Mouse (Mus musculus) heart, postnatal 10 days (tissue): ENCODE data around the gene Bri3bp. TPM values are rescaled to one million over a fixed set of nuclear protein-coding genes. Genes with fewer than 3 reads are reported as not detected.
A peak's percentile ranks its signal among the peaks of the same experiment; 100 is the strongest.
"Not testable (repeated sequence)": the region's sequence is repeated elsewhere in the genome, so short reads cannot be mapped to it uniquely, and the experiment has no call there.

Experiments
- DNase-seq, 2 experiments: peaks; one replicate each; pipeline ENCODE4 v3.0.0; 2021
- intact Hi-C: fragments of 180-260 bp; cut with DNase I; formaldehyde crosslinking; loops from one replicate; pipeline ENCODE4 v1.15.1; 2025
- total RNA-seq, 2 experiments: library from RNA; stranded (reverse); gene quantifications; 2 replicates each; pipeline ENCODE4 v1.2.3; 2021

The Bri3bp gene
- total RNA-seq, 2 experiments from 2014 or later = 56.4 to 62.5 TPM

GRCm38 (mm10) chr5:125408842-125409241, 32.5 kb upstream of the Bri3bp start:
- DNase-seq = peak; percentile 86 to 88
- intact Hi-C loops = loop anchor here (2.0 kb wide), 1 partner anchor 24 kb away; no protein-coding TSS in a partner anchor

- intact Hi-C loops = loop anchor here (2.0 kb wide), 1 partner anchor 23 kb away; no protein-coding TSS in a partner anchor
- DNase-seq = peak; percentile 37 to 49
Observed at GRCm38 (mm10) chr5:125409348-125410090, 31.8 kb upstream of the Bri3bp start.

GRCm38 (mm10) chr5:125411972-125412530, 29.3 kb upstream of the Bri3bp start:
- intact Hi-C loops = loop anchor here (2.0 kb wide), 1 partner anchor 51 kb away; no protein-coding TSS in a partner anchor
- peak; percentile 65 to 82 for DNase-seq

GRCm38 (mm10) chr5:125412536-125412935, 28.8 kb upstream of the Bri3bp start:
- intact Hi-C loops = loop anchor here (2.0 kb wide), 1 partner anchor 50 kb away; no protein-coding TSS in a partner anchor
- DNase-seq = not testable (repeated sequence)

- peak; percentile 59 to 64 for DNase-seq
- intact Hi-C loops = loop anchor here (2.0 kb wide), 1 partner anchor 49 kb away; no protein-coding TSS in a partner anchor
Observed at GRCm38 (mm10) chr5:125413763-125414162, 27.6 kb upstream of the Bri3bp start.

GRCm38 (mm10) chr5:125416183-125416582, 25.2 kb upstream of the Bri3bp start:
- DNase-seq = no peak
- intact Hi-C loops = no loop called here

GRCm38 (mm10) chr5:125418636-125419035, 22.7 kb upstream of the Bri3bp start:
- intact Hi-C loops = no loop called here
- no peak for DNase-seq

- DNase-seq = no peak
- intact Hi-C loops = no loop called here
Observed at GRCm38 (mm10) chr5:125419124-125419523, 22.2 kb upstream of the Bri3bp start.

- peak in 1 of 2 experiments; percentile 23 for DNase-seq
- intact Hi-C loops = no loop called here
Observed at GRCm38 (mm10) chr5:125425698-125426276, 15.6 kb upstream of the Bri3bp start.

GRCm38 (mm10) chr5:125426343-125426742, 15.0 kb upstream of the Bri3bp start:
- intact Hi-C loops = no loop called here
- DNase-seq = peak; percentile 29 to 54

- DNase-seq = not testable (repeated sequence)
- intact Hi-C loops = loop anchor here (2.0 kb wide), 1 partner anchor 24 kb away; no protein-coding TSS in a partner anchor
Observed at GRCm38 (mm10) chr5:125432324-125432723, 9.0 kb upstream of the Bri3bp start.

- intact Hi-C loops = loop anchor here (2.0 kb wide), 1 partner anchor 25 kb away; no protein-coding TSS in a partner anchor
Observed at GRCm38 (mm10) chr5:125433793-125434337, 7.5 kb upstream of the Bri3bp start, which contains the start of gene Dhx37. Gene Dhx37, minus strand, starts transcription at chr5:125434121.

GRCm38 (mm10) chr5:125434347-125434746, 7.0 kb upstream of the Bri3bp start:
- intact Hi-C loops, DNase-seq: not testable (repeated sequence)

More at GRCm38 (mm10) chr5:125433793-125434337, 7.5 kb upstream of the Bri3bp start, which contains the start of gene Dhx37:
- peak; percentile 93 to 95 for DNase-seq

GRCm38 (mm10) chr5:125440583-125441233, 660 bp upstream of the Bri3bp start:
- intact Hi-C loops = no loop called here
- DNase-seq = peak; percentile 25 to 32

- intact Hi-C loops = no loop called here
- DNase-seq = peak; percentile 29 to 44
Observed at GRCm38 (mm10) chr5:125442136-125442995, 998 bp downstream of the Bri3bp start.

- no peak for DNase-seq
- intact Hi-C loops = no loop called here
Observed at GRCm38 (mm10) chr5:125443335-125443734, 2.0 kb downstream of the Bri3bp start.

- intact Hi-C loops = no loop called here
- DNase-seq = no peak
Observed at GRCm38 (mm10) chr5:125443915-125444314, 2.5 kb downstream of the Bri3bp start.

- no peak for DNase-seq
- intact Hi-C loops = no loop called here
Observed at GRCm38 (mm10) chr5:125444554-125444953, 3.2 kb downstream of the Bri3bp start.

GRCm38 (mm10) chr5:125446344-125446743, 5.0 kb downstream of the Bri3bp start:
- intact Hi-C loops = no loop called here
- no peak for DNase-seq
